In genomic region chr3:19410938-19411515, GRCm38 (mm10) we compare ENCODE assay signal across 11 mouse cellular contexts.
DNase-seq lines count a peak whose midpoint lies in the region.
"Had no signal": no experiment of that assay in that cellular context is flagged by ENCODE, and none has a peak within 500 bp of the region (broad histone marks: within the 10 kb centered on the region; RNA-seq: fewer than 3 reads in every experiment).

No protein-coding gene starts in this region.

- H3K4me3 ChIP-seq in heart, embryonic 10.5 days, result no peak overlapping the region
- H3K4me3 ChIP-seq: limb, embryonic 15.5 days; neural tube, embryonic 12.5 days had no signal

- H3K9me3 ChIP-seq in heart, embryonic 10.5 days, result no peaks in the 10 kb centered on the region
- H3K9me3 ChIP-seq: limb, embryonic 15.5 days; neural tube, embryonic 12.5 days had no signal

- DNase-seq in heart, adult 8-10 months (ENCODE audit: low spot score), result peak; percentile 7
- no peak for DNase-seq in heart, embryonic 10.5 days (ENCODE audit: low spot score)
- DNase-seq in CD8-positive naive resting alpha-beta T cell, adult 2 months (ENCODE audit: low read depth in 2 of 2, low spot score in 2 of 2), result peak; percentile 62 to 74
- peak; percentile 31 for DNase-seq in lung, adult 18-20 months
- peak; percentile 10 for DNase-seq in skeletal muscle tissue, adult 2 months (ENCODE audit: low read depth, low spot score)
- no peak for DNase-seq in cerebellum, postnatal 36 days
- DNase-seq in gastrocnemius, adult 18-20 months (ENCODE audit: low spot score), result no peak
- no peak for DNase-seq in adrenal gland, adult 2 months

- H3K36me3 ChIP-seq in heart, embryonic 10.5 days, result no peaks in the 10 kb centered on the region
- H3K36me3 ChIP-seq: limb, embryonic 15.5 days; neural tube, embryonic 12.5 days had no signal

- no peaks in the 10 kb centered on the region for H3K4me1 ChIP-seq in heart, embryonic 10.5 days
- H3K4me1 ChIP-seq: limb, embryonic 15.5 days had no signal

- H3K27ac ChIP-seq in heart, embryonic 10.5 days, result no peak overlapping the region
- H3K27ac ChIP-seq: limb, embryonic 15.5 days; neural tube, embryonic 12.5 days; stomach, postnatal 0 days had no signal

- WGBS in heart, embryonic 10.5 days, result 62% methylated on average over 3 of the region's 3 CpGs

- H3K27me3 ChIP-seq in heart, embryonic 10.5 days (ENCODE audit: insufficient read depth, poor library complexity, severe bottlenecking), result no peaks in the 10 kb centered on the region
- H3K27me3 ChIP-seq: limb, embryonic 15.5 days; neural tube, embryonic 12.5 days had no signal

Comparison
In these comparisons a context has a peak if more than half of its experiments do, and no peak if none do; other contexts are left out.
1. DNase-seq: peak in heart, adult 8-10 months (single experiment), CD8-positive naive resting alpha-beta T cell, adult 2 months (2 of 2), lung, adult 18-20 months (2 of 2) and skeletal muscle tissue, adult 2 months (single experiment); none in heart, embryonic 10.5 days (single experiment), cerebellum, postnatal 36 days (0 of 2), gastrocnemius, adult 18-20 months (single experiment) and adrenal gland, adult 2 months (single experiment).